Mouse (Mus musculus) lung, embryonic 16.5 days (tissue): Measurements from ENCODE around the gene Olfr1501. TPM values are rescaled to one million over a fixed set of nuclear protein-coding genes. Genes with fewer than 3 reads are reported as not detected.

ENCODE experiments used
- ATAC-seq: fragments of 200-750 bp; cut with Nextera tagmentation; 2 replicates; pipeline ENCODE4 v1.8.0; 2017; ENCODE audit warnings: low read depth, mild to moderate bottlenecking, moderate library complexity
- H3K27ac ChIP-seq: fragments of 300-500 bp; sonication (generic); 2 replicates; pipeline ENCODE4 v1.5.1; 2014; ENCODE audit warnings: mild to moderate bottlenecking, control low read depth, low read length
- H3K27me3 ChIP-seq: fragments of 300-500 bp; sonication (generic); 2 replicates; pipeline ENCODE4 v1.6.1; 2014; ENCODE audit warnings: low read depth, low read length, mixed read lengths; ENCODE audit not compliant: control insufficient read depth, insufficient read depth
- H3K36me3 ChIP-seq: fragments of 300-500 bp; sonication (generic); 2 replicates; pipeline ENCODE4 v1.6.1; 2014; ENCODE audit warnings: low read length; ENCODE audit not compliant: control insufficient read depth, insufficient read depth
- H3K4me1 ChIP-seq: fragments of 300-500 bp; sonication (generic); replicated peaks from 2 replicates; pipeline ENCODE4 v1.6.1; 2014; ENCODE audit warnings: low read length, mixed read lengths; ENCODE audit not compliant: control insufficient read depth, insufficient read depth
- H3K4me2 ChIP-seq: fragments of 300-500 bp; sonication (generic); 2 replicates; pipeline ENCODE4 v1.6.1; 2014; ENCODE audit warnings: low read depth, low read length, control low read depth
- H3K4me3 ChIP-seq: fragments of 300-500 bp; sonication (generic); 2 replicates; pipeline ENCODE4 v1.5.1; 2014; ENCODE audit warnings: mild to moderate bottlenecking, low read length, control low read depth
- H3K9ac ChIP-seq: fragments of 300-500 bp; sonication (generic); 2 replicates; pipeline ENCODE4 v1.6.1; 2014; ENCODE audit warnings: low read length, control low read depth
- H3K9me3 ChIP-seq: fragments of 300-500 bp; sonication (generic); 2 replicates; pipeline ENCODE4 v1.6.1; 2016; ENCODE audit warnings: low read length; ENCODE audit not compliant: control insufficient read depth
- polyA plus RNA-seq: library from polyadenylated mRNA; unstranded; fragments of >200 nt; fragmentation: Nextera tagmentation; extraction: Ambion mirVana; gene quantifications from 2 replicates; pipeline ENCODE4 v1.2.1, GENCODE M21; 2015

Gene Olfr1501
- polyA plus RNA-seq, 1 experiment from 2014 or later = not detected

- H3K27ac ChIP-seq = no peak within 1 kb of the TSS
- no peaks in the 10 kb centered on the region for H3K4me1 ChIP-seq
- H3K9me3 ChIP-seq = no peaks in the 10 kb centered on the region
- H3K4me2 ChIP-seq = no peak within 1 kb of the TSS
- no peak within 1 kb of the TSS for H3K9ac ChIP-seq
- H3K4me3 ChIP-seq = no peak within 1 kb of the TSS
- H3K36me3 ChIP-seq = no peaks in the 10 kb centered on the region
- ATAC-seq = no peak
- no peaks in the 10 kb centered on the region for H3K27me3 ChIP-seq
These were observed 52.4 kb downstream of the Olfr1501 start, which contains the start of gene Olfr1497 for GRCm38 (mm10) chr19:13798102-13798501. Gene Olfr1497, minus strand, starts transcription at chr19:13798202.

Other genes starting within 250 kb of the Olfr1501 start
- gene Olfr1487, start 233.3 kb downstream of the Olfr1501 start, polyA plus RNA-seq = not detected in 2 replicates
- gene Olfr1489, start 219.1 kb downstream of the Olfr1501 start, polyA plus RNA-seq = not detected in 2 replicates
- gene Olfr1490, start 199.6 kb downstream of the Olfr1501 start, polyA plus RNA-seq = not detected in 2 replicates
- not detected in 2 replicates for gene Olfr1491, start 153.4 kb downstream of the Olfr1501 start, polyA plus RNA-seq
- gene Olfr1493-ps1, start 127.4 kb downstream of the Olfr1501 start, polyA plus RNA-seq = not detected in 2 replicates
- not detected in 2 replicates for gene Olfr1494, start 111.0 kb downstream of the Olfr1501 start, polyA plus RNA-seq
- gene Olfr1495, start 86.1 kb downstream of the Olfr1501 start, polyA plus RNA-seq = not detected in 2 replicates
- not detected in 2 replicates for gene Olfr1496, start 72.8 kb downstream of the Olfr1501 start, polyA plus RNA-seq
- gene Olfr1497, start 52.5 kb downstream of the Olfr1501 start, polyA plus RNA-seq = not detected in 2 replicates
- gene Olfr1499, start 31.2 kb downstream of the Olfr1501 start, polyA plus RNA-seq = not detected in 2 replicates
- gene Olfr1500, start 20.2 kb downstream of the Olfr1501 start, polyA plus RNA-seq = not detected in 2 replicates
- not detected in 2 replicates for gene Olfr1502, start 11.1 kb upstream of the Olfr1501 start, polyA plus RNA-seq
- not detected in 2 replicates for gene Olfr1504, start 47.2 kb upstream of the Olfr1501 start, polyA plus RNA-seq
- gene Olfr1505, start 62.8 kb upstream of the Olfr1501 start, polyA plus RNA-seq = not detected in 2 replicates